Mouse (Mus musculus) cerebellum, adult 11 months (tissue): ENCODE results near the gene Akt2.

ENCODE experiments used
- DNase-seq: peaks from one replicate; pipeline ENCODE4 v3.0.0; 2022

Akt2 gene

DNA sequence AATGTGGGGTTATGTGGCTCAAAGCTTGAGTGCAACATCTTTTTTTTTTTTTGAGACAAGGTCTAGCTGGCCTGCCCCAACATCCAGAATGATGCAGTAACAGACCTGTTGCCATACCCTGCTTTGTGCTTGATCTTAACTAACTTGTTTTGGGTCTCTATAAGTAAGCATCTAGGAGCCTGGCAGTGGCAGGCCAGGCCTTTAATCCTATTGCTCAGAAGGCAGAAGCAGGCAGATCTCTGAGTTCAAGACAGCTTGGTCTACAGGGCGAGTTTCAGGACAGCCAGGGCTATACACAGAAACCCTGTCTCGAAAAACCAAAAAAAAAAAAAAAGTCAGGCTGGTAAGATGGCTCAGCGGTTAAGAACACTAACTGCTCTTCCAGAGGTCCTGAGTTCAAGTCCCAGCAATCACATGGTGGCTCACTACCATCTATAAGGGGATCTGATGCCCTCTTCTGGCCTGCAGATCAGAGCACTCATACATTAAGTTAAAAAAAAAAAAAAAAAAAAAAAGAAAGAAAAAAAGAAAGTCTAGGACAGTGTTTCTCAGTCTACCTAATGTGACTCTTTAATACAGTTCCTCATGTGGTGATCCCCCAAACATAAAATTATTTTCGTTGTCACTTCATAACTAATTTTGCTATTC is 662 bp upstream of the Akt2 start:
- DNase-seq, result peak; percentile 28

- DNase-seq, result peak; percentile 50
Observed at GRCm38 (mm10) chr7:27592217-27592929, 1.0 kb downstream of the Akt2 start.

GRCm38 (mm10) chr7:27592934-27593645 is 1.7 kb downstream of the Akt2 start:
- peak; percentile 36 for DNase-seq

GRCm38 (mm10) chr7:27596586-27597503 is 5.5 kb downstream of the Akt2 start:
- peak; percentile 29 for DNase-seq

- DNase-seq, result peak; percentile 16
Observed at GRCm38 (mm10) chr7:27598053-27598452, 6.7 kb downstream of the Akt2 start.

DNA sequence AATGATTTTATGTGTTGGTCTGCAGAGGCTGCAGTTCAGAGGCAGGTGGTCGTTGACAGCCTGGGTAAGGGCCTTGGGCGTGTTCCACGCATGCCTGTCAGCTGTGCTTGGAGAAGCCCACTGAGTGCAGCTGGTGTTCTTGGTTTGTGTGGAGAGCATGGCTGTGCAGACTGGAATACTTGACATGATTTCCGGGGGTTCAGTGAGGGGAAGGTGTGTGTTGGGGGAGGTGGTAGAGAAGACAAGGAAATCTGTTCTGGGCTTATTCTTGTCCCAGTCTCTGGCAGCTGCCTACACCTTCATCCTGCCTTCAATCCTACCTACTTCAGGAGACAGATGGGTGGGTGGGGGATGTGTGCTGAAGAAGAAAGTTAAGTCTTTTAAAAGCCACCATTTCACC is 10.3 kb downstream of the Akt2 start:
- DNase-seq, result peak; percentile 16

- DNase-seq, result peak; percentile 20
Observed at GRCm38 (mm10) chr7:27602161-27602560, 10.8 kb downstream of the Akt2 start.

GRCm38 (mm10) chr7:27602835-27603234 is 11.5 kb downstream of the Akt2 start:
- DNase-seq, result no peak

GRCm38 (mm10) chr7:27604661-27605348 is 13.5 kb downstream of the Akt2 start:
- no peak for DNase-seq

- peak; percentile 76 for DNase-seq
Observed at GRCm38 (mm10) chr7:27605499-27606285, 14.3 kb downstream of the Akt2 start.

GRCm38 (mm10) chr7:27606481-27607254 is 15.3 kb downstream of the Akt2 start:
- DNase-seq, result no peak

- peak; percentile 88 for DNase-seq
Observed at GRCm38 (mm10) chr7:27607580-27607979, 16.2 kb downstream of the Akt2 start.

DNA sequence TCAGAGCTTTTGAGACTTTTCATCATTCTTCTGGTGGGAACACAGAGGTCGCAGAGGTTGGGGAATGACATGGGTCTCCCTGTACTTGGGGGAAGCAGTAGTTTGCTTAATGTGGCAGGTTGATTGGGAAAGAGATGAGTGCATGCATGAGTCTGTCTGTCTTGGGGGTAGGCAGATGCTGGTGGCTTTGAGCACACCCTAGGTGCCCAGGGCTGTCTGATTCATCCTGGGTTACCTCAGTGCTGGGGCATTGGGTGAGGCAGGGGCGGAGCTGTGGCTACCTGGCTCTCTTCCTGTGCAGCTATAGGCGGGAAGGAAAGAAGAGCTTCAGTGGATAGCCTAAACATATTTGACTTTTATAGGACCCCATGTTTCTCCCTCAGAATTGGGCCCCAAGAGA is 16.8 kb downstream of the Akt2 start:
- DNase-seq, result no peak

DNA sequence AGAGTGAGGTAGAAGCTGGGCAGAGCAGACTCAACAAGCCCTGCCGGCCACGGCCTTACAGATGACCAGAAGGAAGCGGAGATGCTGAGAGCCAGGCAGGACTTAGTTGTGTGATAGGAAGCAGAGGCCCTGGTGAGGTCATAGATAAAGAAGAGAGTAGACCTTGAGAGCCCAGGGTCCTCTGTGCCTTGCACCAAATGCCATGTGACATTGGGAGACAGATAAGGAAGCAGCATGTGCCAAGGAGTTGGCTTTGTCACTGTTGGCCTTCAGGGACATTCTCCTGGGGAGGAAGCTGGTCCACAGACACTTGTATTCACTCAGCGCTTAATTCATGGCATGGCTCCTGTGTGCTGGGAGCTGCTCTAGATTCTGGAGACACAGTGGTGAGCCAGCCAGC is 17.9 kb downstream of the Akt2 start:
- DNase-seq, result no peak

GRCm38 (mm10) chr7:27609688-27610087 is 18.3 kb downstream of the Akt2 start:
- no peak for DNase-seq

GRCm38 (mm10) chr7:27610370-27610769 is 19.0 kb downstream of the Akt2 start:
- DNase-seq, result no peak

DNA sequence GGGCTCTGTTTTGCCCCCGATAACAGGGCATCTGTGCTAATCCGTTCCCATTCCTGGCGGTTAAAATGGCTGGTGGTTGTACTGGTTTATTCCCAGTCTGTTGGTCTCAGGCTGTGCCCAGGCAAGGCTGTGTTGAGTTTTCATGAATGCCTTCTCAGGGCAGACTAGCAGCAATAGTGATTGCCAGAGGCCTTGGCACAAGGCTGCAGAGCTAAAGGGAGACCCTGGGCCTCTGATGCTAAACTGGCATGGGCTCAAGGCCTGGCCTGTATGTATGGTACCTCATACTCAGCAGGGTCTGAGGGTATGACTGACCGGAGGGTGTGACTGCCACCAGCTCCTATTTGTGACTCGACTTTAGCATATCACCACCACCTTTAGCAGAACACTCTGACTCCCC is 19.5 kb downstream of the Akt2 start:
- no peak for DNase-seq

DNA sequence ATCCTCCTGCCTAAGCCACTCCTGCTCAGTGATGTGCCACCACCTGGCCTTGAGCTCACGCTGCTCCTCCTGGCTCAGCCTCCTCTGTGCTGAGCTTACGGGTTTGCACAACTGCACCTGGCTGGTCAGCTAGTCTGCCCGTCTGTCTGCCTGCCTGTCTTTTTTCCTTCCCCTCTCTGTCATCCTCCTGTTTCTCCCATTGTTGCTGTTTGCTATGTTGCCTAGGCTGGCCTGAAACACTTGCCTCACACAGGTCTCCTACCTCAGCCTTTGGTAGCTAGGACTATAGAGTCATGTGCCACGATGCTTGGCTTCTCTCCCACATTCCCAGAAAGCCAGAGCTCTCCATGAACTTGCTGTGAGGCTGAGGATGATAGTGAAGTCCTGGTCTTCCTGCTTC is 21.6 kb downstream of the Akt2 start:
- DNase-seq, result no peak

GRCm38 (mm10) chr7:27613751-27614499 is 22.6 kb downstream of the Akt2 start:
- DNase-seq, result peak; percentile 69

- DNase-seq, result no peak
Observed at GRCm38 (mm10) chr7:27621028-27621427, 29.7 kb downstream of the Akt2 start.
